Mouse (Mus musculus) brain, embryonic 14.5 days (tissue): ENCODE measurements at regions not wholly inside any gene's neighbourhood (a gene's known extent, or its start where the extent isn't known, plus 50 kb on each side); places are given as distances from the start of the nearest gene placed in this dataset.
A peak's percentile ranks its signal among the peaks of the same experiment; 100 is the strongest.

Experiments used
- DNase-seq: peaks from one replicate; pipeline ENCODE4 v3.0.0-alpha.2; 2011; ENCODE audit warnings: low read depth
- CTCF ChIP-seq: fragments of 200-500 bp; IDR thresholded peaks from 2 replicates; pipeline ENCODE4 v1.5.1; 2012; ENCODE audit warnings: inconsistent platforms, mild to moderate bottlenecking, moderate library complexity, borderline replicate concordance; ENCODE audit not compliant: insufficient read depth, insufficient read length; ENCODE audit errors: extremely low read depth
- POLR2A ChIP-seq: fragments of 200-500 bp; IDR thresholded peaks from 2 replicates; pipeline ENCODE4 v1.6.1; 2012; ENCODE audit warnings: mild to moderate bottlenecking, inconsistent platforms, borderline replicate concordance; ENCODE audit not compliant: poor library complexity, insufficient read depth, insufficient read length, severe bottlenecking; ENCODE audit errors: extremely low read depth

DNA sequence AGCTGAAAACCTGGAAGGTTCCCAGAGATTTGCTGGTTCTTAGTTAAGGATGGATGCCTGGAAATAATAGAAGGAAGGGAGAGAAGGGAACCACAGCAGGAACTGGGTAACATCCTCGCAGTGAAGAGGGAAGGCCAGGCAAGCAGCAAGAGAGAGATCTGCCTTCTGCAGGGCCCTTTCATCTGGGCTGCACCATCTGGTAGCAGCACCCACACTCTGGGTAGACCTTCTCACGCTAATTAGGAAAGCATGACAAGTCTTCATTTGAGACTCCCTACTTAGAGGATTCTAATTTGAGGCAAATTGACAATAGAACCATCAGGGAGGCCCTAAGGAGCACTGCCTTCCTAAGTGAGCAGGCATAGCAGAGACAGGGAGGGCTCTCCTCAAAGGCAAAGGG is 153.3 kb downstream of the Med10 start:
- peak; percentile 38 for DNase-seq
- TF ChIP-seq CTCF (no peak), POLR2A (no peak)

DNA sequence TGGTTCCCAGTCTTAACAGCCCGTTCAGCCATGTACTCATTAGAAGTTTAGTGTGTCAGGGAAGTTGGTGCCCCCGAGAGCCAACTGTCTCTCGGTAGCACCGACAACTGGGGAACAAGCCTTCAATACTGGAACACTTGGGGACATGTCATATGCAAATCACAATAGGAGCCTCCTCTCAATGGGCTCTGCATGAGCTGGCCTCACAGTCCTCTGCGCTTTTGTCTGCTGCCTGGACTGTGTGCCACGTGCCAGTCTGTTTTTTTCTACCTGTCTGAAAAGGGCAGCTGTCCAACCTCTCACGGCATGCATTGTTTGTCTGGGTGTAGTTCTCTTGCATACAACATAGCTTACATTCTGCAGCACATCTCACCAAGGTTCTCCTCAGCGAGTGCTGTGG is 161.7 kb downstream of the Med10 start:
- no peak for TF ChIP-seq CTCF
- no peak for TF ChIP-seq POLR2A
- DNase-seq, result no peak

DNA sequence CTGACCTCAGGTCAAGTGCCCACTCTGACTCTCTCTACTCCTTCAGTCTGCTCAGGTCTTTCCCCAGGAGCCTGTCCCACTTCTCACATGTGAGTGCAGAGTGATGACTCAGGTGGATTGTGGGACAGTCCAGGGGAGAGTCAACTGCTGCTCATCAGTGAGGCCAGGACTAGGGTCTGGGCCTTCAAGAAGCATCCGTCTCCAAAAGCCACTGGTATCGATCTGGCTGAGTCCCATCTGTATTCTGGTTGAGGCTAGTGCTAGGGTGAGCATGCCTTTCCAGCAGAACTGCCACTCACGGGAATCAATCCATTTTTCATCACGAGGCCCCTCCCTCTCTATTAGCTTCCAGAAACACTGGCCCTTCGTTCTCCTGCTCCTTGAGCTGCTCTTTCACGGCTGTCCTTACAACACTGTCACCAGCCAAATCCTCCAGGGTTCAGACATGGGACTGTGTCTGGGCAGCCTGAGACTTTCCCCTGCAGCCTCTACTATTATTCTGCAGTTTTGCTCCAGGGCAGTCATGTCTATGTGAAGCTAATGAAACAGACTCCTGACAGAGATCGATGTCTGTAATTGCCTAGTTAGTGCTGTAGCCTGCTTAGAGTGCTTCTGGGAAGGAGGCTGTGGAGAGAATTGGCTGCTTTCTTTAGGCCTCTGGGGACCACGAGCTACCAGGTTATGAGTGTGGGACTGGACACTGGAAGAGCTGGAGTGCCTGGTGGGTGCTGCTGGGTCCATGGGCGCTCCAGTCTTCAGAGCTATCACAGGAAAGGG is 169.3 kb downstream of the Med10 start:
- TF ChIP-seq POLR2A, result no peak
- no peak for TF ChIP-seq CTCF
- peak; percentile 54 for DNase-seq

DNA sequence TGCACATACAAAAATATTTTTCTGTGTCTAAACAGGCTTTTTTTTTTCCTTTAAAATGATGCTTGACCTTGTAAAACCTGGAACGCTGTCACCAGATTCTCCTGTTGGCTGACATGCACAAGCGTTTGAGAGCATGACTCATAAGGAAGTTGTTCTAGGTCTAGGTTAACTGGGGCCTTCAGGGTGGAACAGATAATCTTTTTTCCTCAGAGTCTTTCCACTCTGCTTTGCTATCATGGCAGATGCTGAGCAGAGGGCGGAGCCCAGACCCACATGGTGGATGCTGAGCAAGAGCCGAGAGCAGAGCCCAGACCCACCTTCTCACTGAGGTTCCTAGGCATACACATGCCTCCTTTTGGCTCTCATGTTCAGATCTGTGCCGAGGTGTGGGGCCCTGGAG is 172.6 kb downstream of the Med10 start:
- TF ChIP-seq CTCF (no peak), POLR2A (no peak)
- no peak for DNase-seq

DNA sequence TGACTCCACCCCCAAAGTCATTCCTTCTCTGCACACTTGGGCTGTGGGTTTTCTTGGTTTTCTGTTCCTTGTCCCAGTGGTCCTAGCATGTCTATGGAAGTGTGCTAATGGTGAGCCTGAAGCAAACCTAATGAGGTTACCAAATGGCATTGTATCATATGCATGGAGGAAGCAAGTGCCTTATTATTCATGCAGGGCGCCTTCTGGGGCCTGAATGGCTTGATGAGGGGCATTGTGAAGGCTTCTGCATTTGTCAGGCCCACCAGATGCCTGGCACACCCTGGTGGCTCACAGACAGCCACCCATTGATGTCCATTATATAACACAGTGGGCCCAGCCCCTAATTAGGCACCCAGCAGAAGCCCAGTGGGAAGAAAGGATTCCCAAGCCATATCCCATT is 182.0 kb downstream of the Med10 start:
- TF ChIP-seq POLR2A, result no peak
- TF ChIP-seq CTCF, result no peak
- DNase-seq, result peak; percentile 95

DNA sequence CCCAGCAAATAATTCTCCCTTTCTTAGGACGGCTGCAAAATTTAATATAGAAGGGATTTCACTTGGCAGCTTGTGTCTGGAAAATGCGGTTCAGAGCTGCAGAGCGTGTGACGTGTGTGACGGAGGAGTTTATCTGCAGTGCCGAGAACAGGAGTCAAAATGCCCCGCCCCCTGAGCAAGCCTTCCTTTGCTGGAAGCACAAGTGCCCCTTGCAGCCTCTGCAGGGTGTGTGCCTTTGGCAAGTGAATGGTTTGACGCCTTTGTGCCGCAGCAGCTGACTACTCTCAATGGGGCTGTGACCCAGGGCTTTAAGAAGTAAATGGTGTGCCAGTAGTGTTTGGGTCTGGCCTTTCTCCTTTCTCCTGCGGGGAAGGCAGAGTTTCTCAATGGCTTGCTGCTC is 185.0 kb downstream of the Med10 start:
- DNase-seq, result peak; percentile 96
- TF ChIP-seq POLR2A, result no peak
- no peak for TF ChIP-seq CTCF

DNA sequence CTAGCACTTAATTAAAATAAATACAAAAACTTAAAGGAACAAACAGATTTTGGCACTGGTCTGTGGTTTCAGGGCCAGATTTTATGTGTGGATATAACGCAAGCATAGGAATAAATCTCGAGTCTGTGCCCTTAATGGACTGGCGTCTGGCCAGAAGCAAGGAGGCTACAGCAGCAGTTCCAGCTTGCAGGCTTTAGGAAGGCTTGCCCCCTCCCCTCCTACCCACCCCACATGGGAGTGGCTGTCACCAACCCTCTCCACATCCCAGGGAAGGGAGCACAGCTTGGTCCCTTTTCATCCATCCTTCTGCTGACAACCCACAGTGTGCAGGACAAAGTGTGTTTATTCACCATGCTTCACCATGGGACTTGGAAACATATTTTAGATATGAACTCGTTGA is 186.1 kb downstream of the Med10 start:
- no peak for TF ChIP-seq POLR2A
- no peak for TF ChIP-seq CTCF
- peak; percentile 96 for DNase-seq

DNA sequence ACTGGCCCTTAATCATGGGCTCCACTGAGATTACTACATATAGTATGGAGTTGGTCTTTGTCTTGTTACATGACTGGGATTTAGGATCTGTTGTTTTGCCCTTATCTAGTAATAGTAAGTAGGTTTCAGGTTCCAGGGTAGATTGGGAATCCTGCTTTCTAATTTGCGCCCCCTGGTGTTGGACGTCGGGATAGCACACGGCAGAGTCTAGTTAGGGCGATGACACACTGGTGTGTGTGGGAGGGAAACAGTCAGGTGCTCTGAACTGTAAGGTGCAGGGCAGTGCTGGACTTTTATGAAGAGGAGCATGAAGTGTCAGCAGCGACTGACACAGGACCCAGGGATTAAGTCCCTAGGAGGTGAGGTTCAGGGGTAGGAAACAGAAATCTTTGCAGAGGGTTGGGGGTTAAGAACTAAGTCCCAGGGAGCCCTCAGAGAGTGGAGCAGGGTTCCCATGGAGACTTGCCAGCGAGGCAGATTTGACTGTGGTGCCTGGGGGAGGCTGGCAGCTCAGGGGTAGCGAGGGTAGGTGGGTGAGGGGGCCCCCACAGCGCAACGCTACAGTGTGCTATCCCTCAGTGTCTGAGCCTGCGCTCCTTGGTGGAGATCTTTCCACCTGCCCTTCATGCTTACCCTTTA is 189.2 kb downstream of the Med10 start:
- DNase-seq, result peak; percentile 77
- TF ChIP-seq POLR2A (no peak), CTCF (peak; percentile 81)

DNA sequence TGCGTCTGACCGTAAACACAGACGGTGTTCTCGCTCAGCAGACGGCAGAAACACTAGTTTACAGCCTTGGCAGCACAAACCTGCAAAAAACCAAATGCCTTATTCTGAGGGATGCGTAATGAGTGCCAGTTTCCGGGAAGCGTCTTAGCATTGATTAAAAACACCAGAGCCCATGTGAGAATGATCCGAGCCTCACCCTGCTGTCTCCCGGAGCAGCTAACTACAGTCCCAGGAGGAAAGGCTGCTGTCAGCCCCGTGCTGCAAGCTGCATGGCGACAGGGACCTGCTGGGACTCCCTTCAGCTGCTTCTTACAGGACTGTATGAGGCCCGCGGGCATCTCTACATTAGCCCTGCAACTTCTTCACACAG is 189.7 kb downstream of the Med10 start:
- peak; percentile 88 for DNase-seq

DNA sequence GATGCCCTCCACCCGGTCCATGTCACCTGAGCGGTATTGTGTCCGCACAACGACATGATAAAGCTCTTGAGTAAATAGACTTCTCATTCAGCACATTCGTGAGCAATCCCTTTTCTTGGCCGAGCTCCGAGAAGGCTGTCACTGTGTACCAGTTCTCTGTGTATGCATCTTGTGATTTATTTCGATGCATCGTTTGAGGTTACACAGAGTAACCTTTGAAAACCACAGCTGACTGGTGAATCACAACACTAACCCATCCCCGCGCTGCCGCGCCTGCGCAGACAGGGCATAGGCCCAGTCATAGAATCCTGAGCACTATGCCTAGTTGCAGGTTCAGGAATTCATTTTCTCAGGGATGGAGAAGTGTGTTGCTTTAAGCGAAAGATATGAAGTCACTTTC is 201.4 kb downstream of the Med10 start:
- TF ChIP-seq POLR2A (no peak), CTCF (no peak)
- DNase-seq, result no peak

More for the DNA sequence above, 189.7 kb downstream of the Med10 start:
- TF ChIP-seq CTCF, result no peak

DNA sequence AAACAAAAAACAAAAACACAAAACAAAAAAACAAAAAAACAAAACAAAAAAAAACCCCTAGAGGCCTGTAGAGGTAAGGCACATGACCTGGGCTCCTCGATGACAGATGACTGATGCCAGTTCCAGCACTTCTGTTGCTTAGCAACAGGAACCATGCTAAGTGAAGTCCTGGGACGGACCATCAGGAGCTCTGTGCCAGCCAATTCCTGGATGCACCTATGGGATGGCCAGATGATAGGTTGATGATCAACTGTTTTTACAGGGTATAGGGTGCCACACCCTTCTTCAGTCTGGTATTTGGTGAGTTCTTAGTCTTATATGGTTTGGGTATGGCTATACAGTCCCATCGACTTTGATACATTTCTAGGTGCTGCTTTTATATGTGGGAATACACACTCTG is 209.9 kb downstream of the Med10 start:
- DNase-seq, result peak; percentile 42
- TF ChIP-seq CTCF (no peak), POLR2A (no peak)

DNA sequence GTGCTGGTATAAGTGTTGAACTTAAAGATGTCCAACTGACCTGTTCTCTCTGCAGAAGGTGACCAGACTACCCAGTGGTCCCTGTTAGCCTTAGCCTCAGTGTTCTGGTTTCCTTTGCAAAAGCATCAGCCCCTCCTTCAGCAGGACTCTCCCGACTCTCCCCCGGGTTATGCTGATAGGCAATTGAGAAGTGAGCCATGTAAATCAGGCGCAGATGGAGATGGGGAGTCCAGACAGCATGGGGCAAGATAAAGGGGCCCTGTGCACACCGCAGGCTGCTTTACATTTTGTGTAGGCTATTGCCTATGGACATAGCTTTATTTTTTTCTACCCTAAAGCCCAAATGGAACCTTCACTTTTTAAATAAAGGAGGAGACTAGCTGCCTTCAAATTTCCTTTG is 213.0 kb downstream of the Med10 start:
- TF ChIP-seq CTCF (no peak), POLR2A (no peak)
- peak; percentile 57 for DNase-seq

DNA sequence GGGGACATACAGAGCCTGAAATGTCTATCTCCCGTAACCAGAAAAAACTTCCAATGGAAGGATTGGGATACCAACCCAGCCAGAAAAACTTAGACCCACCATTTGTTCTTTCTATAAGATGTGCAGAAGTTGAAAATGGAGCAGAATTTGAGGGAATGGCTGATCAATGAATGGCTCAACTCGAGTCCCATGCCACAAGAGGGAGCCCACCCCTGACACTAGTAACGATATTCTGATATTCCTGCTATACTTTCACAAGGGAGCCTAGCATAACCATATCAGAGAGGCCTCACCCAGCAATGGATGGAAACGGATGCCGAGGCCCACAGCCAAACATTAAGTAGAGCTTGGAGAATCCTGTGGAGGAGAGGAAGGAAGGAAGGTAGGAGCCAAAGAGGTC is 215.3 kb downstream of the Med10 start:
- peak; percentile 30 for DNase-seq
- no peak for TF ChIP-seq CTCF
- no peak for TF ChIP-seq POLR2A
